Mouse (Mus musculus): ENCODE data around the gene Atp2a1. TPM values are rescaled to one million over a fixed set of nuclear protein-coding genes. Genes with fewer than 3 reads are reported as not detected.
A peak's percentile ranks its signal among the peaks of the same experiment; 100 is the strongest.
"Not testable (repeated sequence)": the region's sequence is repeated elsewhere in the genome, so short reads cannot be mapped to it uniquely, and the experiment has no call there.

The Atp2a1 gene
- total RNA-seq, 2 experiments from 2014 or later, result 10.0 TPM; not detected in 1

GRCm38 (mm10) chr7:126417606-126418005, 45.3 kb downstream of the Atp2a1 start:
- DNase-seq (ENCODE audit: low spot score in 2 of 2), result no peak

DNA sequence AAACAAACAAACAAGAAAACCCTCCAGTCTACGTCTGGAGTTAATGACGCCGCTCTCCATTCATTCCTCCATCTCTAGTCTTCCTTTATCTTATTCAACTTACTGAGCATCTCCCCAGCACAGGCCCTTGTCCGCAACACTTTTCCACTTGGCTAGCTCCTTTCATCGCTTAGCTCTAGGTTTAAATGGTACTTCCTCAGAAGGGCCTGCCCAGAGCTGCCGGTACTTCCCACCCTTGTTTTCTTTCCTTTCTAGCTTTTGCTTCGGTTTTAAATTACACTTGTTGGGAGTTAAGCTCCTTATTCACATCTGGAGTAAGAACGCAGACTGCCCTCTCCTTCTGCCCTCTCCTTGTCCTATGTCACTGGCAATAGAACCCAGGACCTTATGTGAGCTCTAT, 45.9 kb downstream of the Atp2a1 start:
- no peak for DNase-seq (ENCODE audit: low spot score in 2 of 2)

- no peak for DNase-seq (ENCODE audit: low spot score in 2 of 2)
Observed at GRCm38 (mm10) chr7:126416615-126417014, 46.3 kb downstream of the Atp2a1 start.

GRCm38 (mm10) chr7:126414725-126415124, 48.2 kb downstream of the Atp2a1 start, which contains the start of gene Cd19:
Cd19 (minus strand) TSS chr7:126414889.
- DNase-seq (ENCODE audit: low spot score in 2 of 2), result no peak

GRCm38 (mm10) chr7:126411061-126411460, 51.8 kb downstream of the Atp2a1 start:
- DNase-seq (ENCODE audit: low spot score in 2 of 2), result no peak

DNA sequence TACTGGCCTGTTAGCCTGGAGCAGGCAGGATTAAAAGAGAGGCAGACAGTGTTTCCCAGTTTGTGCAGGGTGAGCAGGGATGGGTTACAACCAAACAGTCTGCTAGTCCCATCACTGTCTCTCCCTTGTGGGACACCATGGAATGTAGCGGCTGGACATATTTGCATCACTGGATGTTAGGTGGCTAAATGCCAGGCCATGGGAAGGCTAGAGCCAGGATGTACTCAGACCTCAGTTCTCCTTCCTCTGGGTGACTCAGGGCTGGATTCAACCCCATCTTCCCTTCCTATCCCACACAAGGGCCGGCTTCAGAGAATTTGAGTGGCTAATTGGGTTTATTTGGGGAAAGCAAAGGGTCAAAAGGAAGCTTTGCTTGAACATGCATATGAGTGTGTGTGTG, 54.2 kb downstream of the Atp2a1 start:
- no peak for DNase-seq (ENCODE audit: low spot score in 2 of 2)

DNA sequence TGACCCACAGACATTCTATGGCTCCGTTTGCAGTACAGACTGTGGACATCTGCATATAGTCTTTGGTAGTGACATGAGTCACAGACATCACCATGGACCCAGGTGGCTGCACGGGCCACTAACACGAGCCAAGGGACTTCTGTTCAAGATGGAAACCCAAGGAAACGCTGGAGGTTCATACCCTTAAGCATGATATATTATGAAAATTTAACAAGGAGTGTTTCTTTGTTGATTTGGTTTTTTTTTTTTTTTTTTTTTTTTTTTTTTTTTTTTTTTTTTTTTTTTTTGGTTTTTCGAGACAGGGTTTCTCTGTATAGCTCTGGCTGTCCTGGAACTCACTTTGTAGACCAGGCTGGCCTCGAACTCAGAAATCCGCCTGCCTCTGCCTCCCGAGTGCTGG, 60.4 kb downstream of the Atp2a1 start:
- not testable (repeated sequence) for DNase-seq (ENCODE audit: low spot score in 2 of 2)

DNA sequence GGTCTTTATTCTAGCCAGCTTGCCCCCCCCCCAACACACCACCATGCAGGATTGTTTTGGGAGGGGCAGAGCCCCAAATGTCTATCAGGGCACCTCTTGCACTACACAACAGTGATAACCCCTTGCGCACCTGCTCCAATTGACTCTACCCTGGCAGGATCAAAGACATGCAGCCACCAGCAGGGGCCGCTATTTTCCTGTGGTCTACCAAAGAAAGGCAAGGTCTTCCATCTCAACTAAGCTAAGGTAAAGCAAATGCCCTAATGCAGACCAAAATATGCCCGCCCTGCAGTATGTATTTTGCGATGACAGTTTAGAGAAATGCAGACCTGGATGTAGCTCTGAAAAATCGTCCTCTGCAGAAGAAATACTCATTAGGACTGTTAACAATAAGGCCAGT, 63.4 kb downstream of the Atp2a1 start:
- DNase-seq (ENCODE audit: low spot score in 2 of 2), result peak; percentile 80 to 87

DNA sequence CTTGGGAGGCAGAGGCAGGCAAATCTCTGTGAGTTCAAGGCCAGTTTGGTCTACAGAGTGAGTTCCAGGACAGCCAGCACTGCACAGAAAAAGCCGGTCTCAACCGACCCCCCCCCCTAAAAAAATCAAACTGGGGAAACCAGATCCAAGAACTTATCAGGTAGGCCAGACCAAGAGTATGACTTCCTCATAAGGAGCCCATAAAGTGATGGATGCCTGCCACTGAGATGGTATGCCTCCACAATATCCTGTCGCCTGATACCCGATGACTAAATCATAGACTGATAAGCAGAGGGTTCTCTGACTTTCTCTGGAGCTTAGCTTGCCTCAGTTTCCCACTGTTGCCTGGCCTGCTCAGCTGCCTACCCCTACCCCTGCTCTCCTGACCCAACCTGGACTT, 65.1 kb downstream of the Atp2a1 start:
- DNase-seq (ENCODE audit: low spot score in 2 of 2), result no peak

- DNase-seq (ENCODE audit: low spot score in 2 of 2), result no peak
Observed at GRCm38 (mm10) chr7:126397221-126397620, 65.7 kb downstream of the Atp2a1 start.

DNA sequence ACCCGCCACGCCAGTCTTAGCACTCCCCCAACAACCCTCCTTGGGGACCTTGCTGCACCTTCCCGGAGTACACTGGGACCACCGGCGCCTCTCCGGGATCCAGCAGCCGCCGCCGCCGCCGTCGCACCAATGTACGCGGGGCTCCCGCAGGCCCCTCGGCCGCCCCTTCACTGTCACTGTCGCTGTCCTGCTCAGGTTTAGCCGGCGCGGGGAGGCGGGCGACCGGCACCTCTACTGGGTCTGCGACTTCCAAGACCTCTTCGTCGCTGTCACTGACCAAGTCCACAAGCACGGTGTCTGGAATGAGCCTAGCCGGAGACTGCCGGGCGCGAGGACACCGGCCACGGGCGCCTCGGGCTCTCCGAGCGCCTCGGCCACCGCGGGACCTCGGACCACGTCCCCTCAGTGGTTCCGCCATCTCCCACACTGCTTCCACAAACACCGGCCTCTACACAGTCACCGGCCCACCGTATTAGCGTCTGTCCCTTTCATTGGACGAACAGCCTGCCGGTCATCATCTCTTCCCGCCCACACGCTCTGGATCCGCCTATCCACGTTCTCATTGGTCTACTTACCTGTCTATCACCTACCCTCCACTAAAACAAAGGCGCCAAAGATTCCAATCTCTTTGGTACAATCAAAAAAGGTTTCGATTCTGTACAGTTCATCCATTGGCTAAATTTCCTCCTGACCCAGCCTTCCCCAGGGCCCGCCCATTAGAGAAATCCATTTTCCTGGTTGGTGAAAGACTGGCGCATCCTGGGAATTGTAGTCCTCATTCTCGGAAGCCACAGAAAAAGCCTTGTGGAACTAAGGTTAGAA, 66.4 kb downstream of the Atp2a1 start, which contains the start of gene Nfatc2ip:
TSS of gene Nfatc2ip (minus strand) at position 440 of the 822 bp plus-strand sequence.
- peak; percentile 87 to 95 for DNase-seq (ENCODE audit: low spot score in 2 of 2)

Other genes starting within 250 kb of the Atp2a1 start
- 10 to 100 TPM; 46.2 to 99.7 TPM for gene Sbk1, start 190.5 kb downstream of the Atp2a1 start, total RNA-seq (2021)
- 1 to 10 TPM in 1 of 2 experiments, under 1 TPM in 1; 0.70 to 1.4 TPM for gene Lat, start 93.5 kb downstream of the Atp2a1 start, total RNA-seq (2021)
- gene Spns1, start 85.7 kb downstream of the Atp2a1 start, total RNA-seq (2021), result 10 to 100 TPM; 38.2 to 44.1 TPM
- 1 to 10 TPM; 5.1 to 6.0 TPM for gene Nfatc2ip, start 66.4 kb downstream of the Atp2a1 start, total RNA-seq (2021)
- under 1 TPM; 0.19 to 0.50 TPM for gene Cd19, start 48.2 kb downstream of the Atp2a1 start, total RNA-seq (2021)
- gene Rabep2, start 34.3 kb downstream of the Atp2a1 start, total RNA-seq (2021), result 10 to 100 TPM; 42.2 to 43.2 TPM
- 10 to 100 TPM; 56.2 to 60.8 TPM for gene Sh2b1, start 12.3 kb upstream of the Atp2a1 start, total RNA-seq (2021)
- gene Tufm, start 24.3 kb upstream of the Atp2a1 start, total RNA-seq (2021), result 100 to 1,000 TPM; 221 to 235 TPM
- gene Atxn2l, start 40.3 kb upstream of the Atp2a1 start, total RNA-seq (2021), result 100 to 1,000 TPM in 1 of 2 experiments, 10 to 100 TPM in 1; 99.5 to 111 TPM
- 100 to 1,000 TPM; 199 to 243 TPM for gene Eif3c, start 103.3 kb upstream of the Atp2a1 start, total RNA-seq (2021)
- gene Apobr, start 121.8 kb upstream of the Atp2a1 start, total RNA-seq (2021), result 1 to 10 TPM; 2.4 to 3.2 TPM
- gene Cln3, start 122.7 kb upstream of the Atp2a1 start, total RNA-seq (2021), result 10 to 100 TPM; 34.6 to 35.8 TPM
- gene Il27, start 131.8 kb upstream of the Atp2a1 start, total RNA-seq (2021), result under 1 TPM in 1 of 2 experiments, not detected in 1; 0.38 TPM
- gene Nupr1, start 167.8 kb upstream of the Atp2a1 start, total RNA-seq (2021), result 10 to 100 TPM; 13.6 to 26.7 TPM
- 10 to 100 TPM; 39.6 to 50.1 TPM for gene Sgf29, start 186.2 kb upstream of the Atp2a1 start, total RNA-seq (2021)
- 10 to 100 TPM; 48.0 to 52.5 TPM for gene Sult1a1, start 213.3 kb upstream of the Atp2a1 start, total RNA-seq (2021)
- 100 to 1,000 TPM in 1 of 2 experiments, 10 to 100 TPM in 1; 98.7 to 105 TPM for gene Bola2, start 232.3 kb upstream of the Atp2a1 start, total RNA-seq (2021)
- gene Slx1b, start 232.7 kb upstream of the Atp2a1 start, total RNA-seq (2021), result 10 to 100 TPM in 1 of 2 experiments, 1 to 10 TPM in 1; 9.9 to 11.1 TPM
- gene Coro1a, start 244.7 kb upstream of the Atp2a1 start, total RNA-seq (2021), result 10 to 100 TPM; 19.0 to 21.7 TPM